9 mouse cellular contexts compared by ENCODE assay signal in the genomic region with DNA sequence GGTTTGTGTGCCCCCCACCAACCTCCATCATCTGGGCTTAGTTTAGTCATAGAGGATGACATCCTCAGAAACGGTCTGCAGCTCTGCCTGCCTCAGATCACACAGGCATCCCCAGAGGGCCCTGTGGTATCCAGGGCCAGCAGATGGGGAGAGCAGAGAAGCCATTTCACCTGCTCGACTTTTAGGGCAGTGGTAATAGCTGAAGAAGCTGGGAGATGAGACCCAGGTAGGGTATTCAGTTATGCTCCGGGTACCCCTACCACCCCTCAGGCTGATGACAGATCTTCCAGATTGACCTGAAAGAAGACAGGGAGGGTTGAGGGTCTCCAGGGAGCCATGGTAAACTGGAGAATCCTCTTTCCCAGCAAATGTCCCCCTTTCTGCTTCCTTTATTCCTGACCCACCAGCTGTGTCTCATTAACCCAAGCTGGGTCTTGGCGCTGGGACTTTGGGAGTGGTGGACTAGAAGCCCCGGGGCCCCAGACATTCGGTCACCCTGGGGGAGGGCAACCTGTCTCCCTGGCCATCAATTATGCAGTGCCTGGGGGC. TPM values are rescaled to one million over a fixed set of nuclear protein-coding genes. Genes with fewer than 3 reads are reported as not detected.
A peak's percentile ranks its signal among the peaks of the same experiment; 100 is the strongest.
DNase-seq lines count a peak whose midpoint lies in the region; ATAC-seq and TF ChIP-seq lines count a peak whose summit lies in the region.
"Had no signal": no experiment of that assay in that cellular context is flagged by ENCODE, and none has a peak within 500 bp of the region (broad histone marks: within the 10 kb centered on the region; RNA-seq: fewer than 3 reads in every experiment).

No protein-coding gene starts in this region.

- H3K9me3 ChIP-seq in kidney, postnatal 0 days (replicated peaks; ENCODE audit: low read length) = no peaks in the 10 kb centered on the region
- H3K9me3 ChIP-seq in embryonic facial prominence, embryonic 12.5 days = no peaks in the 10 kb centered on the region
- no peaks in the 10 kb centered on the region for H3K9me3 ChIP-seq in intestine, embryonic 16.5 days (ENCODE audit: control insufficient read depth, low read length)
- H3K9me3 ChIP-seq in neural tube, embryonic 13.5 days = no peaks in the 10 kb centered on the region

- H3K9ac ChIP-seq in kidney, postnatal 0 days (ENCODE audit: low read depth, low read length) = no peak overlapping the region
- peak overlapping the region; percentile 33 for H3K9ac ChIP-seq in embryonic facial prominence, embryonic 12.5 days
- H3K9ac ChIP-seq in intestine, embryonic 16.5 days (ENCODE audit: low read depth, low read length) = 0 out of 2 replicates have a peak overlapping the region, but pooled peaks have one; percentile 0
- H3K9ac ChIP-seq in neural tube, embryonic 13.5 days = peak overlapping the region; percentile 77

- H3K4me1 ChIP-seq in kidney, postnatal 0 days (replicated peaks; ENCODE audit: insufficient read depth, low read length) = peaks cover 31% of the 10 kb centered on the region
- H3K4me1 ChIP-seq in embryonic facial prominence, embryonic 12.5 days = peaks cover 44% of the 10 kb centered on the region
- peaks cover 22% of the 10 kb centered on the region for H3K4me1 ChIP-seq in intestine, embryonic 16.5 days (ENCODE audit: control insufficient read depth, insufficient read depth, low read length)
- H3K4me1 ChIP-seq in neural tube, embryonic 13.5 days (replicated peaks) = peaks cover 75% of the 10 kb centered on the region

- H3K27me3 ChIP-seq in kidney, postnatal 0 days (ENCODE audit: insufficient read depth, low read length) = no peaks in the 10 kb centered on the region
- H3K27me3 ChIP-seq in embryonic facial prominence, embryonic 12.5 days = no peaks in the 10 kb centered on the region
- H3K27me3 ChIP-seq in intestine, embryonic 16.5 days (replicated peaks; ENCODE audit: control insufficient read depth, insufficient read depth, low read length) = no peaks in the 10 kb centered on the region
- no peaks in the 10 kb centered on the region for H3K27me3 ChIP-seq in neural tube, embryonic 13.5 days

- H3K27ac ChIP-seq in kidney, postnatal 0 days = peak overlapping the region; percentile 78; the same call in 1 of the 2 replicates
- H3K27ac ChIP-seq in embryonic facial prominence, embryonic 12.5 days = peak overlapping the region; percentile 89
- H3K27ac ChIP-seq in intestine, embryonic 16.5 days (ENCODE audit: low read length) = peak overlapping the region; percentile 72; the same call in 1 of the 2 replicates
- peak overlapping the region; percentile 91 for H3K27ac ChIP-seq in neural tube, embryonic 13.5 days (replicated peaks)

- no peak for ATAC-seq in kidney, postnatal 0 days (replicated peaks; ENCODE audit: low FRiP score, low read depth)
- no peak for ATAC-seq in embryonic facial prominence, embryonic 12.5 days (ENCODE audit: insufficient number of reproducible peaks, insufficient read depth, low FRiP score, low TSS enrichment)
- ATAC-seq in intestine, embryonic 16.5 days = no peak
- peak; percentile 12; the same call in 1 of the 2 replicates for ATAC-seq in neural tube, embryonic 13.5 days (ENCODE audit: low read depth)

- H3K4me2 ChIP-seq in kidney, postnatal 0 days (ENCODE audit: low read length) = peak overlapping the region; percentile 90
- H3K4me2 ChIP-seq in embryonic facial prominence, embryonic 12.5 days (replicated peaks) = peak overlapping the region; percentile 76
- peak overlapping the region; percentile 98; the same call in 1 of the 2 replicates for H3K4me2 ChIP-seq in intestine, embryonic 16.5 days (ENCODE audit: low read depth, low read length)
- peak overlapping the region; percentile 75 for H3K4me2 ChIP-seq in neural tube, embryonic 13.5 days

- H3K36me3 ChIP-seq in kidney, postnatal 0 days (ENCODE audit: insufficient read depth, low read length) = no peaks in the 10 kb centered on the region
- no peaks in the 10 kb centered on the region for H3K36me3 ChIP-seq in embryonic facial prominence, embryonic 12.5 days
- H3K36me3 ChIP-seq in intestine, embryonic 16.5 days (ENCODE audit: control insufficient read depth, insufficient read depth, low read length) = no peaks in the 10 kb centered on the region
- H3K36me3 ChIP-seq in neural tube, embryonic 13.5 days = peaks cover 25% of the 10 kb centered on the region

- 13% methylated on average over 6 of the region's 6 CpGs for WGBS in kidney, postnatal 0 days
- WGBS in embryonic facial prominence, embryonic 12.5 days = 10% methylated on average over 6 of the region's 6 CpGs
- 19% methylated on average over 6 of the region's 6 CpGs for WGBS in intestine, embryonic 16.5 days
- 9% methylated on average over 6 of the region's 6 CpGs for WGBS in neural tube, embryonic 13.5 days

- peak; percentile 45 for DNase-seq in kidney, postnatal 0 days (ENCODE audit: low spot score)
- DNase-seq in kidney, adult 18-20 months = no peak
- DNase-seq in adrenal gland, adult 2 months = no peak
- DNase-seq in adrenal gland, postnatal 10 days = no peak
- no peak for DNase-seq in ovary, postnatal 14 days (ENCODE audit: low spot score)

- H3K4me3 ChIP-seq in kidney, postnatal 0 days (replicated peaks; ENCODE audit: low read depth, low read length) = 0 out of 2 replicates have a peak overlapping the region, but pooled peaks have one; percentile 50
- no peak overlapping the region for H3K4me3 ChIP-seq in embryonic facial prominence, embryonic 12.5 days
- H3K4me3 ChIP-seq in intestine, embryonic 16.5 days (ENCODE audit: low read length) = no peak overlapping the region
- H3K4me3 ChIP-seq in neural tube, embryonic 13.5 days = peak overlapping the region; percentile 53

- no peak for TF ChIP-seq CTCF in kidney, postnatal 0 days (IDR thresholded peaks at IDR 0.05; ENCODE audit: low read depth)

RNA-seq across cellular contexts. Expression of a gene that starts 5.5 kb away (rescaled TPM):
- 7.8 and 8.1 TPM in 2 replicates for polyA plus RNA-seq in kidney, postnatal 0 days (2015; fragmentation: Nextera tagmentation; extraction: Ambion mirVana)
- polyA plus RNA-seq in embryonic facial prominence, embryonic 12.5 days (2016; fragmentation: Nextera tagmentation; extraction: Ambion mirVana) = 27.9 and 33.8 TPM in 2 replicates
- 9.2 TPM in 2 replicates for polyA plus RNA-seq in intestine, embryonic 16.5 days (2015; fragmentation: Nextera tagmentation; extraction: Ambion mirVana)
- polyA plus RNA-seq in neural tube, embryonic 13.5 days (2015; fragmentation: Nextera tagmentation; extraction: Ambion mirVana) = 45.8 and 50.6 TPM in 2 replicates
- total RNA-seq in adrenal gland, adult 2 months (2021) = 10 to 100 TPM in 1 of 2 experiments, 1 to 10 TPM in 1; 5.2 to 15.1 TPM
- polyA plus RNA-seq in adrenal gland, adult 2 months (2012; rRNA removed) = 10.6 and 12.0 TPM in 2 replicates
- 10 to 100 TPM in 1 of 2 experiments, 1 to 10 TPM in 1; 7.7 to 11.2 TPM for total RNA-seq in adrenal gland, postnatal 10 days (2021)

RNA-seq across cellular contexts. Expression of a gene that starts 6.6 kb away (rescaled TPM):
- polyA plus RNA-seq in kidney, postnatal 0 days (2015; fragmentation: Nextera tagmentation; extraction: Ambion mirVana) = 57.2 and 59.2 TPM in 2 replicates
- polyA plus RNA-seq in embryonic facial prominence, embryonic 12.5 days (2016; fragmentation: Nextera tagmentation; extraction: Ambion mirVana) = 114 and 119 TPM in 2 replicates
- 91.3 and 105 TPM in 2 replicates for polyA plus RNA-seq in intestine, embryonic 16.5 days (2015; fragmentation: Nextera tagmentation; extraction: Ambion mirVana)
- polyA plus RNA-seq in neural tube, embryonic 13.5 days (2015; fragmentation: Nextera tagmentation; extraction: Ambion mirVana) = 82.6 and 88.0 TPM in 2 replicates
- total RNA-seq in adrenal gland, adult 2 months (2021) = 10 to 100 TPM; 30.5 to 32.5 TPM
- polyA plus RNA-seq in adrenal gland, adult 2 months (2012; rRNA removed) = 60.7 and 64.1 TPM in 2 replicates
- total RNA-seq in adrenal gland, postnatal 10 days (2021) = 10 to 100 TPM; 36.0 to 43.1 TPM

RNA-seq across cellular contexts. Expression of a gene that starts 7.8 kb away (rescaled TPM):
- 1.8 TPM in 1 of 2 replicates, not detected in the other for polyA plus RNA-seq in kidney, postnatal 0 days (2015; fragmentation: Nextera tagmentation; extraction: Ambion mirVana)
- polyA plus RNA-seq in embryonic facial prominence, embryonic 12.5 days (2016; fragmentation: Nextera tagmentation; extraction: Ambion mirVana) = not detected in 2 replicates
- polyA plus RNA-seq in intestine, embryonic 16.5 days (2015; fragmentation: Nextera tagmentation; extraction: Ambion mirVana) = 5.5 TPM in 1 of 2 replicates, not detected in the other
- polyA plus RNA-seq in neural tube, embryonic 13.5 days (2015; fragmentation: Nextera tagmentation; extraction: Ambion mirVana) = 8.7 and 16.2 TPM in 2 replicates
- total RNA-seq in adrenal gland, adult 2 months (2021) = not detected
- not detected in 2 replicates for polyA plus RNA-seq in adrenal gland, adult 2 months (2012; rRNA removed)
- total RNA-seq in adrenal gland, postnatal 10 days (2021) = 1 to 10 TPM; 3.7 to 4.1 TPM
- polyA plus RNA-seq: gonadal fat pad, adult 2 months had no signal

RNA-seq across cellular contexts. Expression of a gene that starts 13.4 kb away (rescaled TPM):
- 1.6 TPM in 2 replicates for polyA plus RNA-seq in kidney, postnatal 0 days (2015; fragmentation: Nextera tagmentation; extraction: Ambion mirVana)
- 3.0 and 3.7 TPM in 2 replicates for polyA plus RNA-seq in embryonic facial prominence, embryonic 12.5 days (2016; fragmentation: Nextera tagmentation; extraction: Ambion mirVana)
- 1.8 and 1.9 TPM in 2 replicates for polyA plus RNA-seq in intestine, embryonic 16.5 days (2015; fragmentation: Nextera tagmentation; extraction: Ambion mirVana)
- 7.3 and 13.3 TPM in 2 replicates for polyA plus RNA-seq in neural tube, embryonic 13.5 days (2015; fragmentation: Nextera tagmentation; extraction: Ambion mirVana)
- total RNA-seq in adrenal gland, adult 2 months (2021) = 1 to 10 TPM in 1 of 2 experiments, under 1 TPM in 1; 0.62 to 2.1 TPM
- polyA plus RNA-seq in adrenal gland, adult 2 months (2012; rRNA removed) = 2.9 and 4.0 TPM in 2 replicates
- 1 to 10 TPM; 2.5 to 5.9 TPM for total RNA-seq in adrenal gland, postnatal 10 days (2021)

RNA-seq across cellular contexts. Expression of a gene that starts 41.0 kb away (rescaled TPM):
- polyA plus RNA-seq in kidney, postnatal 0 days (2015; fragmentation: Nextera tagmentation; extraction: Ambion mirVana) = 185 and 191 TPM in 2 replicates
- polyA plus RNA-seq in embryonic facial prominence, embryonic 12.5 days (2016; fragmentation: Nextera tagmentation; extraction: Ambion mirVana) = 228 and 230 TPM in 2 replicates
- polyA plus RNA-seq in intestine, embryonic 16.5 days (2015; fragmentation: Nextera tagmentation; extraction: Ambion mirVana) = 138 and 152 TPM in 2 replicates
- polyA plus RNA-seq in neural tube, embryonic 13.5 days (2015; fragmentation: Nextera tagmentation; extraction: Ambion mirVana) = 137 and 142 TPM in 2 replicates
- 100 to 1,000 TPM; 641 to 760 TPM for total RNA-seq in adrenal gland, adult 2 months (2021)
- polyA plus RNA-seq in adrenal gland, adult 2 months (2012; rRNA removed) = 388 and 545 TPM in 2 replicates
- total RNA-seq in adrenal gland, postnatal 10 days (2021) = 100 to 1,000 TPM; 703 to 724 TPM

Comparison
In these comparisons a context has a peak if more than half of its experiments do, and no peak if none do; other contexts are left out.
1. H3K4me3 ChIP-seq: peak in kidney, postnatal 0 days (single experiment) and neural tube, embryonic 13.5 days (single experiment); none in embryonic facial prominence, embryonic 12.5 days (single experiment) and intestine, embryonic 16.5 days (single experiment).
2. Peak in every context shown above with its lines, with median percentiles within 50 percentile points of each other: H3K27ac ChIP-seq and H3K4me2 ChIP-seq.